Mouse (Mus musculus) forebrain, embryonic 13.5 days (tissue): Measurements from ENCODE around the gene Aoah. TPM values are rescaled to one million over a fixed set of nuclear protein-coding genes. Genes with fewer than 3 reads are reported as not detected.

Experiments
- ATAC-seq: fragments of 200-750 bp; cut with Nextera tagmentation; 2 replicates; pipeline ENCODE4 v1.8.0; 2017
- H3K27ac ChIP-seq: fragments of 300-500 bp; sonication (generic); 2 replicates; pipeline ENCODE4 v1.5.1; 2015; ENCODE audit warnings: inconsistent platforms, mild to moderate bottlenecking, moderate library complexity
- H3K27me3 ChIP-seq: fragments of 300-500 bp; sonication (generic); 2 replicates; pipeline ENCODE4 v1.6.1; 2015; ENCODE audit warnings: mild to moderate bottlenecking, inconsistent platforms
- H3K36me3 ChIP-seq: fragments of 300-500 bp; sonication (generic); 2 replicates; pipeline ENCODE4 v1.6.1; 2015; ENCODE audit warnings: mild to moderate bottlenecking, inconsistent platforms; ENCODE audit not compliant: poor library complexity, severe bottlenecking
- H3K4me1 ChIP-seq: fragments of 300-500 bp; sonication (generic); 2 replicates; pipeline ENCODE4 v1.6.1; 2015; ENCODE audit warnings: inconsistent platforms
- H3K4me2 ChIP-seq: fragments of 300-500 bp; sonication (generic); 2 replicates; pipeline ENCODE4 v1.6.1; 2015; ENCODE audit warnings: inconsistent platforms, mild to moderate bottlenecking, moderate library complexity
- H3K4me3 ChIP-seq: fragments of 300-500 bp; sonication (generic); 2 replicates; pipeline ENCODE4 v1.5.1; 2015; ENCODE audit warnings: mild to moderate bottlenecking, inconsistent platforms
- H3K9ac ChIP-seq: fragments of 300-500 bp; sonication (generic); 2 replicates; pipeline ENCODE4 v1.6.1; 2015; ENCODE audit warnings: mild to moderate bottlenecking, inconsistent platforms
- H3K9me3 ChIP-seq: fragments of 300-500 bp; sonication (generic); replicated peaks from 2 replicates; pipeline ENCODE4 v1.6.1; 2016; ENCODE audit warnings: inconsistent platforms
- WGBS: fragments of 180-500 bp; shearing (Covaris S2); methylation state at CpG from one replicate; pipeline ENCODE4 v1.1.7; 2015; 5-methylcytosine and 5-hydroxymethylcytosine counted together
- polyA plus RNA-seq: library from polyadenylated mRNA; unstranded; fragments of >200 nt; fragmentation: Nextera tagmentation; extraction: Ambion mirVana; gene quantifications from 2 replicates; pipeline ENCODE4 v1.2.1, GENCODE M21; 2015

The Aoah gene
- 0.26 and 0.37 TPM in 2 replicates for polyA plus RNA-seq

DNA sequence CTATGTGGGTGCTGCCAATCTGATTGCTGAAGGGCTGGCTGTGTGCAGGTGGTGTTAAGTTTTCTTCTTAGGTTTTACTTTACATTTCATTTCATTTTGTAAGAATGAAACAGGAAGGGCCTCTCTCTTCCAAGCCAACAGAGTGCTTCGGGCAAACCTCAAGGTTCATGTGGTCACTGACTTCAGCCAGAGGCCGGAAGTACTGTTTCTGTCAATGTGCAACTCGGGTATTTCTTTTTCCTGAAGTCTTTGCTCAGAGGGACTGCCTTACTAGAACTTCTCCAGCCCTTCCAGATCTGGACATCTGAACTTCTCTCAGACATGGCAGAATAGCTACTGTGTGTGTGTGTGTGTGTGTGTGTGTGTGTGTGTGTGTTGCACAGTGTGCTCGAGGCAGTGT, at the start of gene Aoah:
Gene Aoah (plus strand): TSS at position 213 of the 400 bp plus-strand sequence.
- H3K4me1 ChIP-seq, result no peaks in the 10 kb centered on the region
- WGBS, result 77% methylated on average over 4 of the region's 4 CpGs
- H3K4me2 ChIP-seq, result no peak within 1 kb of the TSS
- H3K36me3 ChIP-seq, result no peaks in the 10 kb centered on the region
- H3K9ac ChIP-seq, result no peak within 1 kb of the TSS
- H3K27ac ChIP-seq, result no peak within 1 kb of the TSS
- H3K27me3 ChIP-seq, result no peaks in the 10 kb centered on the region
- no peaks in the 10 kb centered on the region for H3K9me3 ChIP-seq
- ATAC-seq, result no peak
- H3K4me3 ChIP-seq, result no peak within 1 kb of the TSS

DNA sequence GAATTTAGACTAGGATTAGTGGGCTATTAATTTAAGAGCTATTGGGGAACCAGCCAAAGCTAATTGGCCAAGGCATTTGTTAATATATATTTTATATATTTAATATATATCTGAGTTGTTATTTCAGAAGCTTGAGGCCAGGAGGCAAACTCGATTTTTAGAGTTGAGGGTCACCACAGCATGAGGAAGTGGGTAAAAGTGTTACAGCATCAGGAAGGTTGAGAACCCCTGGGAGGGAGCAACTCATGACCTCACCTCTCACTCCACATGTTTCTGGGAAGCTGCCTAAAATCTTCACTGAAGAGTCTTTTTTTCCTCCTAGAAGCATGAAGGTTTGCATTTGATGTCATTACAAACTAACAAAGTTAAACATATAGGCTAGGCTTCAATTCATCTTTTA, 39.1 kb upstream of the Aoah start:
- no peak for ATAC-seq
- WGBS, result 53% methylated on average over 1 of the region's 1 CpGs
- Histone ChIP-seq H3K27me3 (no peaks in the 10 kb centered on the region), H3K36me3 (no peaks in the 10 kb centered on the region), H3K9me3 (no peaks in the 10 kb centered on the region), H3K4me2 (no peak overlapping the region), H3K4me3 (no peak overlapping the region), H3K27ac (no peak overlapping the region), H3K4me1 (no peaks in the 10 kb centered on the region), H3K9ac (no peak overlapping the region)

DNA sequence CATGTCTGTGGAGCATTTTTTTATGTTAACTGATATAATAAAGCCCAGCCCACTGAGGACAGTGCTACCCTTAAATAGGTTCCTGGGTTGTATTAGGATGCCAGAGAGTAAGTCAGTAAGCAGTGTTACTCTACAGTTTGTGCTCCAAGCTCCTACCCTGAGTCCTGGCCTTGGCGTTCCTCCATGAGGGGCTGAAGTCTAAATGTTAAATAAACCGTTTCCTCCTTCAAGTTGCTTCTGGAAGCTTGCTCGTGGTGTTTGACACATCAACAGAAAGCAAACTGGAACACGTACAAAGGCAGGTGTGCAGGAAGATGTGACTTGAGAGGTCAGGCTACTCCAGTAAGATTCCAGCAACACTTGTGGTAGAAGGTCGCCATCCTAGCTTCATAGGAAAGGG, 10.3 kb upstream of the Aoah start:
- H3K4me1 ChIP-seq, result no peaks in the 10 kb centered on the region
- H3K9ac ChIP-seq, result no peak overlapping the region
- no peak for ATAC-seq
- H3K27ac ChIP-seq, result no peak overlapping the region
- H3K4me3 ChIP-seq, result no peak overlapping the region
- no peaks in the 10 kb centered on the region for H3K27me3 ChIP-seq
- H3K9me3 ChIP-seq, result no peaks in the 10 kb centered on the region
- no peak overlapping the region for H3K4me2 ChIP-seq
- H3K36me3 ChIP-seq, result no peaks in the 10 kb centered on the region
- 83% methylated on average over 5 of the region's 5 CpGs for WGBS

DNA sequence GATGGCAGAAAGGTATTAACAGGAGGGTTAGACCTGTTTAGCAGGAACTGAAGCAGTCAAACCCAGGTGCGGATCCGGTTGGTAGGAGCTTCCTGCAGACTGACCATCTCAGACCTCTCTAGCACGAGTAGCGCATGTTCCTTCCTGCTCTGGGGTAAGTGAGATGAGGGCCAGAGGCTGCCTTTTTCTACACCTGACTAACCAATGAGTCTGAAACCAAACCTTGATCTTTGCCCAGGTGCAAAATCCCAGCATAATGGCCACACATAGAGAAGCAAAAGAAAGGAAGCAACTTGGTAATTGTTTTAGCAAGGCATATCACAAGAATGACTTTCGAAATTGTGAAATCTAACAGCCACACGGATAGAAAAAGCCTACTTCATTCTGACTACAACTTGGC, 9.9 kb upstream of the Aoah start:
- WGBS, result 92% methylated on average over 6 of the region's 6 CpGs

DNA sequence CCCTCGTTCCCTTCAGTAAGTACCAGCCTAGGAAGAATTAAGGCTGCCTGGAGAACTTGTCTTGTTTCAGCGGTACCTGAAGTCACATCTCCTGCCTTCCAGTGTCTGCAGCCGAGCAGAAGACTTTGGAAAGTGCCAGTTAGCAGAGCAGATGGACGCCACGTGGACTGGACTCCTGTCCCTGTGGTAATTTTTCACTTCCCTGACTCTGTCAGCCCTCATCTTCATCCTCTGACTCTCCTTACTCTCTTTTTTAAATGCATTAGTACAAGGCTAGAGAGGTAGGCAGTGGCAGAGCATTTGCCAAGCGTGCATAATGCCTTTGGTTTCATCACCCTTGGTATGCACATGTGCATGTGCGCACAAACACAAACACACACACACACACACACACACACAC, 8.0 kb upstream of the Aoah start:
- WGBS, result 88% methylated on average over 7 of the region's 7 CpGs
- ATAC-seq, result no peak
- H3K9ac ChIP-seq, result no peak overlapping the region
- no peaks in the 10 kb centered on the region for H3K4me1 ChIP-seq
- H3K4me2 ChIP-seq, result no peak overlapping the region
- no peak overlapping the region for H3K4me3 ChIP-seq
- H3K36me3 ChIP-seq, result no peaks in the 10 kb centered on the region
- H3K9me3 ChIP-seq, result no peaks in the 10 kb centered on the region
- H3K27me3 ChIP-seq, result no peaks in the 10 kb centered on the region
- H3K27ac ChIP-seq, result no peak overlapping the region

More for the DNA sequence above, 9.9 kb upstream of the Aoah start:
- Histone ChIP-seq H3K27me3 (no peaks in the 10 kb centered on the region), H3K4me3 (no peak overlapping the region), H3K4me2 (no peak overlapping the region), H3K4me1 (no peaks in the 10 kb centered on the region), H3K9ac (no peak overlapping the region), H3K9me3 (no peaks in the 10 kb centered on the region), H3K27ac (no peak overlapping the region), H3K36me3 (no peaks in the 10 kb centered on the region)
- no peak for ATAC-seq

DNA sequence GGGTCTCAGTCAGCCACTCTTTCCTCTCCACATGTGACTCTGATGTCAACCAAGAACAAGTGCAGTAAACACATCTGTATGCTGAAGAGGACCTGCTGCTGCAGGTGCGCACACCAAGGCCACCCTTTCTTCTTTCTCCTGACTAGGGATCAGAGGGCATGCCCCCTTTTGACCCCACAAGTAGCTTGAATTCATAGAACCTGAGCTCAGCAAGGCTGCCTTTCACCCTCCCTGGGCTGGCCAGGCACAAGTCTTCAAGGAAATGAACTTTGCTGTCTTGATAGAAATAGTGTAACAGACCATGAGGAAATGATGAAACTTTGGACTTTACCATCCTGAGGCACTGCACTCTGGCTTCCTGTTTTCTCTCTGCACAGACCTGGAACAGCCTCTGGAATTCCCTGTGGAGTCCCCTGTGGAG, 7.1 kb upstream of the Aoah start:
- no peak for ATAC-seq
- WGBS, result 85% methylated on average over 1 of the region's 1 CpGs
- Histone ChIP-seq H3K27me3 (no peaks in the 10 kb centered on the region), H3K27ac (no peak overlapping the region), H3K9ac (no peak overlapping the region), H3K4me1 (no peaks in the 10 kb centered on the region), H3K36me3 (no peaks in the 10 kb centered on the region), H3K9me3 (no peaks in the 10 kb centered on the region), H3K4me2 (no peak overlapping the region), H3K4me3 (no peak overlapping the region)

DNA sequence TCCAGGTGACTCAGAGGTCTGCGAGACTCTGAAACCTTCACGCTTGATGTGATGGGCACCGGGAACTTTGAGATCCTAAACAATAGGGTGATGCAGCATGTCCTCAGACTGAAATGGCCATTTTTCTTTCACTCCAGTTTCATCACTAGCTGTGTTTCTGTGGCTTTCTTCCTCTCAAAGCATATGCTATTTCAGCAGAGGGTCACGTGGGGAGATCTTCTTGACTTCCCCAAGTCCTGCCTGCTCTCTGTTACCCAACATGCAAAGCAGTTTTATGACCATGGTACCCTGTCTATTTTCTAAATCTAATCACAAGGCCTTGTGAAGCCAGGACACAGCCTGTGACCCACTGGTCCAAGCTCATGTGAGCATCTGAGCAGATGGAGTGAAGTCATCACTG, 6.0 kb upstream of the Aoah start:
- H3K4me3 ChIP-seq, result no peak overlapping the region
- H3K9ac ChIP-seq, result no peak overlapping the region
- no peak for ATAC-seq
- no peak overlapping the region for H3K27ac ChIP-seq
- no peaks in the 10 kb centered on the region for H3K27me3 ChIP-seq
- 86% methylated on average over 4 of the region's 4 CpGs for WGBS
- H3K4me1 ChIP-seq, result no peaks in the 10 kb centered on the region
- H3K9me3 ChIP-seq, result no peaks in the 10 kb centered on the region
- no peaks in the 10 kb centered on the region for H3K36me3 ChIP-seq
- no peak overlapping the region for H3K4me2 ChIP-seq

DNA sequence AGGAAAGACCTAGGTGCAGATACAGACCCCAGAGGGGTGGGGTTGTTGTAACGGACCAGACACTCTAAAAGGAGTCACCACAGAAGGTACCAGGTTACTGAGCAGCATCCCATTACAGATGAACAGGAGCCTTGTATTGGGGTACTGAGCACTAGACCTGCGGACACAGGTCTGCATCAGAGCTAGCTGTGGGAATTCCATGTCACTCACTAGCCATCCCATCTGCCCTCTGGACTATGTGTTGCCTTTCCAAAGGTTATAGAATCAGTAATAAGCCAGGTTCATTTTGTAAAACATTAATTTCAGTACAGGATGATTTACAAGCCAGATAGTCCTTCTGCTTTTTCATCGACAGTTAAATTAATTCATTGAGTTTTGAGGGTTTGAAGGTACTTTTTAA, 2.7 kb downstream of the Aoah start:
- no peaks in the 10 kb centered on the region for H3K4me1 ChIP-seq
- H3K4me2 ChIP-seq, result no peak overlapping the region
- 89% methylated on average over 3 of the region's 3 CpGs for WGBS

DNA sequence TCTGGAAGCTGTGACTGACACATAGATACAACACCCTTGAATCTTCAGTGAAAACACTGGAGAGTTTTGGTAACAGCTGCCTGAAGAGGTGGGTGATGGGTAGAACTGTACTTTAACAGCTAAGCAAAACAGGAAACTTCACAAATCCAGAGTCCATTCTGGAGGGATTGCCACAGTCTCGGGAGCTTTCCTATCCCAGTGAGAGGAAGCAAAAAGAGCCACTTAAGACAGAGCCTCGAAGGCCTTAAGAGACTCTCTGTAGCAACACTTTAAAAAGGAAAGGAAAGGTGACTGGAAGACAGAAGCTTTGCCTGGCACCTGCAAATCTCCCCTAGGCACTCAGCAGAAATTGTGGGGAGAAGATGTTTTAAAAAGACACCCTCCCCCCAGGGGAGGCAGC, 4.6 kb downstream of the Aoah start:
- no peaks in the 10 kb centered on the region for H3K9me3 ChIP-seq
- H3K4me2 ChIP-seq, result no peak overlapping the region
- H3K4me3 ChIP-seq, result no peak overlapping the region
- H3K4me1 ChIP-seq, result no peaks in the 10 kb centered on the region
- 71% methylated on average over 2 of the region's 2 CpGs for WGBS
- no peaks in the 10 kb centered on the region for H3K36me3 ChIP-seq
- no peak for ATAC-seq
- H3K27ac ChIP-seq, result no peak overlapping the region
- H3K9ac ChIP-seq, result no peak overlapping the region
- no peaks in the 10 kb centered on the region for H3K27me3 ChIP-seq

More for the DNA sequence above, 2.7 kb downstream of the Aoah start:
- H3K4me3 ChIP-seq, result no peak overlapping the region
- H3K27me3 ChIP-seq, result no peaks in the 10 kb centered on the region
- H3K27ac ChIP-seq, result no peak overlapping the region
- no peaks in the 10 kb centered on the region for H3K9me3 ChIP-seq
- no peak for ATAC-seq
- H3K36me3 ChIP-seq, result no peaks in the 10 kb centered on the region
- no peak overlapping the region for H3K9ac ChIP-seq

DNA sequence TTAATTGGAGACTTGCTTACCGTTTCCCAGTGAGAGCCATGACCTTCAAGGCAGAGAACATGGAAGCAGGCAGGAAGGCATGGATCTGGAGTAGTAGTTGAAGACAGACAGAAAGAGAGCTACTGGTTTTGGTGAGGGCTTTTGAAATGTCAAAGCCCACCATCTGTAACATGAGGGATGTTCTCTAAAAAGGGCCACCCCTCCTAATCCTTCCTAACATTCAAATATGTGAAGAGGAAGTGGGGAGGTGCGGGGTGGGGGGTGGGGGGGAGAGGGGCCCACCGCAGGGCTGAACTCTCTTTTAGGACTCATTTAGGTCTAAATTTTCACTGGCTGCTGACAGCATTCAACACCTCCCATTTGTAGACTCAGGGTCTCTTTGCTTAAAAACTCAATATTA, 5.9 kb downstream of the Aoah start:
- ATAC-seq, result no peak

DNA sequence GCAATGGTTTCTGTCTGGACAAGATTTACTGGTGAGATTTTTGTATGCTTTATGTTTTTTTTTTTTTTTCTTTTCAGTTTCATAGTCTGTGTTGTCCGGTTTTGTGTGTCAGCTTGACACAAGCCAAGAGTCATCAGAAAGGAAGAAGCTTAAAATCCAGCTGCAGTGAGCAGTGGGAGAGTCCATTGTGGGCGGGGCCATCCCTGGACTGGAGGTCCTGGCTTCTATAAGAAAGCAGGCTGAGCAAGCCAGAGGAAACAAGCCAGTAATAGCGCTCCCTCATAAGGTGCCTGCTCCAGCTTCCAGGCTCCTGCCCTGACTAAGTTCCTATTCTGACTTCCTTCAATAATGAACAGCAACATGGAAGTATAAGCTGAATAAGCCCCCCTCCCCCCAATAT, 6.7 kb downstream of the Aoah start:
- ATAC-seq, result no peak
- no peak overlapping the region for H3K9ac ChIP-seq
- no peaks in the 10 kb centered on the region for H3K36me3 ChIP-seq
- WGBS, result 65% methylated on average over 3 of the region's 3 CpGs
- H3K4me2 ChIP-seq, result no peak overlapping the region
- H3K9me3 ChIP-seq, result no peaks in the 10 kb centered on the region
- H3K4me3 ChIP-seq, result no peak overlapping the region
- H3K27ac ChIP-seq, result no peak overlapping the region
- H3K27me3 ChIP-seq, result no peaks in the 10 kb centered on the region
- H3K4me1 ChIP-seq, result no peaks in the 10 kb centered on the region

More for the DNA sequence above, 5.9 kb downstream of the Aoah start:
- Histone ChIP-seq H3K27ac (no peak overlapping the region), H3K4me2 (no peak overlapping the region), H3K36me3 (no peaks in the 10 kb centered on the region), H3K4me1 (no peaks in the 10 kb centered on the region), H3K9me3 (no peaks in the 10 kb centered on the region), H3K27me3 (no peaks in the 10 kb centered on the region), H3K9ac (no peak overlapping the region), H3K4me3 (no peak overlapping the region)
- 83% methylated on average over 3 of the region's 3 CpGs for WGBS

DNA sequence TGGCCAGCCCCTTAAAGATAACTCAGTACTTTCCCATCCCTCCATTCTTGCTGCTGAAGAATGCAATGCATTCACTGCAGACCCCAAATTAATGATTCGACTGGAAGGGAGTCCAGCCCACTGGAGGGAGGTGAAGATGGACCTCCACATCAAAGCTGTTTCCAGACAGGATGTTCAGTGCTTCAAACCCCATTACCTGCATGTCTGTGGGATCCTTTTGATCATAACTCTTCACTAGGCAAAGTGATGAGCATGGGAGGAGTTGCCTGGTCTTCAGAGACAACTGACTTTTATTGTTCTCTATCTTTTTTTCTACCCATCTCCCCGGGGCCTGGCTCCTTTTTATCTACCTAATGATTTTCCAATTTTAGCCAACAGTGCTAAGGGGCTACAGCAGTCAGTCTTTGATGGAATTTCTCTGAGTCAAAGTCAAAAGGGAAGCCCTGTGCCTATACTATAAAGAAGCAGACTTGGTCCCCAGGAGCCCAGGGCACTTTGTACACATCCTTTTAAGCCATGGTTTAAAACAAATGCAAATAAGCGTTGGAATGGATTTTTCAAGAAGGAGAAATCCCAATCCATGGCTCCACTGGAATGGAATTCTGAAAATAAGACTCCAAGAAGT, 18.0 kb downstream of the Aoah start:
- ATAC-seq, result no peak; the same call in 1 of the 2 replicates
- 49% methylated on average over 3 of the region's 3 CpGs for WGBS

DNA sequence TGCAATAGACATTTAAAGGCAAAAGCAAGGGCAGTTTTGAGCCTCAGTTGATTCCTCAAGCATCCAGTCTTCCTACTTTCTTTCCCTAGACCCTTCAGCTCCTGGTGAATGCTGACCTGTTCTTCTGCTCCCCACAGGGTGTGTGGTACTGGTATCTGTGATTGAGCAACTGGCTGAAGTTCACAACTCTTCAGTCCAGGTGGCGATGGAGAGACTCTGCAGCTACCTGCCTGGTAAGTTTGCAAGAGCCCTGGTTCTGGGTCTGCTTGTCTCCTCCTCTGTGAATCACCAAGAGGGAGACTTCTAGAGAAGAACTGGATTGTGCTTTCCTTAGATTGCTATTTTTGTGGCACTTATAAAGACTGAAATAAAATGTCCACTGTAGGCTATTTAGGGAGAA, 22.5 kb downstream of the Aoah start:
- ATAC-seq, result no peak
- H3K27me3 ChIP-seq, result no peaks in the 10 kb centered on the region
- no peak overlapping the region for H3K27ac ChIP-seq
- H3K36me3 ChIP-seq, result no peaks in the 10 kb centered on the region
- no peaks in the 10 kb centered on the region for H3K4me1 ChIP-seq
- H3K9ac ChIP-seq, result no peak overlapping the region
- 47% methylated on average over 1 of the region's 1 CpGs for WGBS
- H3K9me3 ChIP-seq, result no peaks in the 10 kb centered on the region
- no peak overlapping the region for H3K4me2 ChIP-seq
- no peak overlapping the region for H3K4me3 ChIP-seq

More for the DNA sequence above, 18.0 kb downstream of the Aoah start:
- no peak overlapping the region for H3K27ac ChIP-seq
- H3K4me3 ChIP-seq, result no peak overlapping the region
- H3K4me1 ChIP-seq, result no peaks in the 10 kb centered on the region
- no peaks in the 10 kb centered on the region for H3K36me3 ChIP-seq
- H3K4me2 ChIP-seq, result no peak overlapping the region
- H3K9me3 ChIP-seq, result no peaks in the 10 kb centered on the region
- no peak overlapping the region for H3K9ac ChIP-seq
- no peaks in the 10 kb centered on the region for H3K27me3 ChIP-seq
